ENCODE assay signal across 26 mouse cellular contexts in the genomic region with DNA sequence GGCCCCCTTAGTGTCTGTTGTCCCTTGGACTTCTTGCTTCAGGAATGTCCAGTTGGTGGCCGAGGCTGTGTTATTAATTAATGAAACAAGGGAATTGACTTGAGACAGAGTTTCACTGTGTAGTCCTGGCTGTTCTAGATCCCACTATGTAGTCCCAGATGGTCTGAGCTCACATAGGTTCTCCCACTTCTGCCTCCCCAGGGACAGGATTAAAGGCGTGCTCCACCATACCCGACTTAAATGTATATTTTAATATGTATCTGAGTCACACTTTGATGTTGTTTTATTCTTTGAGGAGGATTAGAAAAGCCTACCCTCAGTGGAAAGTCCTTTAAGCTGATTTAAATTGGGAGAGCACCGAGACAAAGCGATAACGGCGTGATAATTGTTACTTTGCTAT. TPM values are rescaled to one million over a fixed set of nuclear protein-coding genes. Genes with fewer than 3 reads are reported as not detected.
DNase-seq lines count a peak whose midpoint lies in the region; ATAC-seq and TF ChIP-seq lines count a peak whose summit lies in the region.
"Had no signal": no experiment of that assay in that cellular context is flagged by ENCODE, and none has a peak within 500 bp of the region (broad histone marks: within the 10 kb centered on the region; RNA-seq: fewer than 3 reads in every experiment).

No protein-coding gene starts in this region.

- H3K36me3 ChIP-seq in forebrain, embryonic 16.5 days (ENCODE audit: control insufficient read depth, insufficient read depth), result no peaks in the 10 kb centered on the region
- no peaks in the 10 kb centered on the region for H3K36me3 ChIP-seq in forebrain, embryonic 10.5 days (replicated peaks)
- H3K36me3 ChIP-seq: embryonic facial prominence, embryonic 15.5 days; heart, embryonic 15.5 days; intestine, embryonic 15.5 days had no signal

- no peak for ATAC-seq in forebrain, embryonic 16.5 days
- ATAC-seq: intestine, embryonic 15.5 days had no signal

- no peak overlapping the region for H3K9ac ChIP-seq in forebrain, embryonic 16.5 days (replicated peaks; ENCODE audit: low read depth, low read length)
- H3K9ac ChIP-seq: embryonic facial prominence, embryonic 15.5 days; heart, embryonic 15.5 days; hindbrain, embryonic 14.5 days; intestine, embryonic 15.5 days had no signal

- no peaks in the 10 kb centered on the region for H3K9me3 ChIP-seq in forebrain, embryonic 16.5 days (ENCODE audit: control insufficient read depth, low read length)
- no peaks in the 10 kb centered on the region for H3K9me3 ChIP-seq in forebrain, embryonic 10.5 days
- H3K9me3 ChIP-seq: embryonic facial prominence, embryonic 15.5 days; heart, embryonic 15.5 days; intestine, embryonic 15.5 days had no signal

- intact Hi-C loops in left cerebral cortex, adult 2 months (cut with DNase I), result loop anchor here (2.0 kb wide), 2 partner anchors 19 to 33 kb away; no protein-coding TSS in a partner anchor
- intact Hi-C loops in left cerebral cortex, postnatal 10 days (cut with DNase I), result no loop called here

- TF ChIP-seq CTCF in left cerebral cortex, adult 2 months (IDR thresholded peaks at IDR 0.05), result no peak
- TF ChIP-seq CTCF in brain, embryonic 14.5 days (IDR thresholded peaks at IDR 0.05; ENCODE audit: borderline replicate concordance, extremely low read depth, insufficient read depth, insufficient read length), result no peak

- H3K27ac ChIP-seq in forebrain, embryonic 16.5 days (ENCODE audit: low read length), result 0 out of 2 replicates have a peak overlapping the region, but pooled peaks have one; percentile 4
- H3K27ac ChIP-seq in forebrain, embryonic 10.5 days, result no peak overlapping the region
- H3K27ac ChIP-seq in left cerebral cortex, adult 2 months, result peak overlapping the region; percentile 67
- H3K27ac ChIP-seq: embryonic facial prominence, embryonic 15.5 days; heart, adult 2 months; heart, embryonic 15.5 days; hindbrain, embryonic 14.5 days; intestine, embryonic 15.5 days had no signal

- 32% methylated on average over 7 of the region's 7 CpGs for WGBS in forebrain, embryonic 16.5 days
- 80% methylated on average over 7 of the region's 7 CpGs for WGBS in forebrain, embryonic 10.5 days

- H3K4me1 ChIP-seq in forebrain, embryonic 16.5 days (replicated peaks; ENCODE audit: control insufficient read depth, insufficient read depth, low read length), result peaks cover 46% of the 10 kb centered on the region
- H3K4me1 ChIP-seq in forebrain, embryonic 10.5 days, result peaks cover 29% of the 10 kb centered on the region

- H3K27me3 ChIP-seq in forebrain, embryonic 16.5 days (replicated peaks; ENCODE audit: control insufficient read depth, insufficient read depth, low read length), result no peaks in the 10 kb centered on the region
- H3K27me3 ChIP-seq in forebrain, embryonic 10.5 days (ENCODE audit: poor library complexity, severe bottlenecking), result no peaks in the 10 kb centered on the region
- H3K27me3 ChIP-seq: embryonic facial prominence, embryonic 15.5 days; intestine, embryonic 15.5 days had no signal

- TF ChIP-seq POLR2A in brain, embryonic 14.5 days (IDR thresholded peaks at IDR 0.05; ENCODE audit: borderline replicate concordance, extremely low read depth, insufficient read depth, insufficient read length, poor library complexity, severe bottlenecking), result no peak

- H3K4me2 ChIP-seq in forebrain, embryonic 16.5 days (ENCODE audit: low read length), result no peak overlapping the region
- H3K4me2 ChIP-seq: embryonic facial prominence, embryonic 15.5 days; heart, embryonic 11.5 days; heart, embryonic 15.5 days; hindbrain, embryonic 14.5 days; intestine, embryonic 15.5 days had no signal

- H3K4me3 ChIP-seq in forebrain, embryonic 16.5 days (replicated peaks; ENCODE audit: low read length), result no peak overlapping the region
- no peak overlapping the region for H3K4me3 ChIP-seq in forebrain, embryonic 10.5 days
- no peak overlapping the region for H3K4me3 ChIP-seq in left cerebral cortex, adult 2 months
- H3K4me3 ChIP-seq: embryonic facial prominence, embryonic 15.5 days; erythroblast, embryonic 14.5 days; heart, adult 2 months; heart, embryonic 15.5 days; intestine, embryonic 15.5 days had no signal

- DNase-seq in forebrain, embryonic 10.5 days (ENCODE audit: extremely low spot score, low spot score), result no peak
- no peak for DNase-seq in left cerebral cortex, adult 2 months (ENCODE audit: extremely low spot score in 1 of 2, low spot score in 2 of 2)
- no peak for DNase-seq in left cerebral cortex, postnatal 10 days (ENCODE audit: extremely low spot score in 1 of 2, low spot score in 2 of 2)
- peak; percentile 64 for DNase-seq in brain, adult 2 months (ENCODE audit: low read depth, low spot score)
- DNase-seq in brain, embryonic 14.5 days (ENCODE audit: low read depth), result peak; percentile 49
- DNase-seq in thymus, postnatal 10 days (ENCODE audit: low spot score in 2 of 2), result no peak
- DNase-seq: adrenal gland, adult 2 months; adrenal gland, postnatal 25 days; cerebellum, adult 11 months; cerebellum, adult 8-10 months; embryo, embryonic 11 days; gastrocnemius, postnatal 14 days; heart, adult 2 months; heart, postnatal 14 days had no signal

RNA-seq across cellular contexts. Expression of a gene that starts 21.0 kb away (rescaled TPM):
- 32.9 and 44.2 TPM in 2 replicates for polyA plus RNA-seq in forebrain, embryonic 16.5 days (2015; fragmentation: Nextera tagmentation; extraction: Ambion mirVana)
- 4.3 TPM in 2 replicates for polyA plus RNA-seq in forebrain, embryonic 10.5 days (2016; fragmentation: Nextera tagmentation; extraction: Ambion mirVana)
- 100 to 1,000 TPM; 436 to 459 TPM for total RNA-seq in left cerebral cortex, adult 2 months (2021)
- 100 to 1,000 TPM; 204 to 211 TPM for total RNA-seq in left cerebral cortex, postnatal 10 days (2021)
- 19.0 and 27.8 TPM in 2 replicates for polyA plus RNA-seq in brain, embryonic 14.5 days (2012; rRNA removed)
- total RNA-seq: common myeloid progenitor, adult 5-6 weeks; hematopoietic stem cell, adult 5-6 weeks had no signal

RNA-seq across cellular contexts. Expression of a gene that starts 39.8 kb away (rescaled TPM):
- 467 and 512 TPM in 2 replicates for polyA plus RNA-seq in forebrain, embryonic 16.5 days (2015; fragmentation: Nextera tagmentation; extraction: Ambion mirVana)
- 919 and 934 TPM in 2 replicates for polyA plus RNA-seq in forebrain, embryonic 10.5 days (2016; fragmentation: Nextera tagmentation; extraction: Ambion mirVana)
- total RNA-seq in left cerebral cortex, adult 2 months (2021), result 100 to 1,000 TPM; 444 to 464 TPM
- total RNA-seq in left cerebral cortex, postnatal 10 days (2021), result 100 to 1,000 TPM; 503 to 512 TPM
- polyA plus RNA-seq in brain, embryonic 14.5 days (2012; rRNA removed), result 1,098 and 1,286 TPM in 2 replicates

RNA-seq across cellular contexts. Expression of a gene that starts 41.2 kb away (rescaled TPM):
- not detected in 2 replicates for polyA plus RNA-seq in forebrain, embryonic 16.5 days (2015; fragmentation: Nextera tagmentation; extraction: Ambion mirVana)
- not detected in 2 replicates for polyA plus RNA-seq in forebrain, embryonic 10.5 days (2016; fragmentation: Nextera tagmentation; extraction: Ambion mirVana)
- total RNA-seq in left cerebral cortex, adult 2 months (2021), result 1 to 10 TPM in 1 of 2 experiments, not detected in 1; 2.0 TPM
- not detected for total RNA-seq in left cerebral cortex, postnatal 10 days (2021)
- polyA plus RNA-seq in brain, embryonic 14.5 days (2012; rRNA removed), result not detected in 2 replicates
- total RNA-seq: adrenal gland, adult 2 months; adrenal gland, postnatal 25 days; common myeloid progenitor, adult 5-6 weeks; ES-E14; gastrocnemius, postnatal 14 days; heart, adult 2 months; heart, postnatal 14 days; hematopoietic stem cell, adult 5-6 weeks had no signal
- polyA plus RNA-seq: adrenal gland, adult 2 months; embryonic facial prominence, embryonic 11.5 days; embryonic facial prominence, embryonic 15.5 days; erythroblast, embryonic 14.5 days; gonadal fat pad, adult 2 months; heart, adult 2 months; heart, embryonic 11.5 days; heart, embryonic 15.5 days; hindbrain, embryonic 14.5 days; intestine, embryonic 15.5 days had no signal

RNA-seq across cellular contexts. Expression of a gene that starts 52.5 kb away (rescaled TPM):
- 0.27 and 0.70 TPM in 2 replicates for polyA plus RNA-seq in forebrain, embryonic 16.5 days (2015; fragmentation: Nextera tagmentation; extraction: Ambion mirVana)
- polyA plus RNA-seq in forebrain, embryonic 10.5 days (2016; fragmentation: Nextera tagmentation; extraction: Ambion mirVana), result 0.31 TPM in 1 of 2 replicates, not detected in the other
- total RNA-seq in left cerebral cortex, adult 2 months (2021), result under 1 TPM in 1 of 2 experiments, not detected in 1; 0.48 TPM
- total RNA-seq in left cerebral cortex, postnatal 10 days (2021), result 1 to 10 TPM; 1.3 to 2.0 TPM
- 1.1 and 1.3 TPM in 2 replicates for polyA plus RNA-seq in brain, embryonic 14.5 days (2012; rRNA removed)
- total RNA-seq: adrenal gland, postnatal 25 days; common myeloid progenitor, adult 5-6 weeks; ES-E14; heart, adult 2 months; heart, postnatal 14 days; hematopoietic stem cell, adult 5-6 weeks had no signal
- polyA plus RNA-seq: embryonic facial prominence, embryonic 11.5 days; erythroblast, embryonic 14.5 days had no signal

RNA-seq across cellular contexts. Expression of a gene that starts 53.0 kb away (rescaled TPM):
- 272 and 293 TPM in 2 replicates for polyA plus RNA-seq in forebrain, embryonic 16.5 days (2015; fragmentation: Nextera tagmentation; extraction: Ambion mirVana)
- polyA plus RNA-seq in forebrain, embryonic 10.5 days (2016; fragmentation: Nextera tagmentation; extraction: Ambion mirVana), result 81.9 and 91.7 TPM in 2 replicates
- total RNA-seq in left cerebral cortex, adult 2 months (2021), result 100 to 1,000 TPM; 550 to 603 TPM
- total RNA-seq in left cerebral cortex, postnatal 10 days (2021), result 100 to 1,000 TPM; 497 to 524 TPM
- polyA plus RNA-seq in brain, embryonic 14.5 days (2012; rRNA removed), result 263 and 287 TPM in 2 replicates

Comparison
In these comparisons a context has a peak if more than half of its experiments do, and no peak if none do; other contexts are left out.
1. DNase-seq: peak in brain, adult 2 months (single experiment) and brain, embryonic 14.5 days (single experiment); none in forebrain, embryonic 10.5 days (single experiment), left cerebral cortex, adult 2 months (0 of 2), left cerebral cortex, postnatal 10 days (0 of 2) and thymus, postnatal 10 days (0 of 2).